Mouse (Mus musculus) brain, adult 2 months (tissue): ENCODE results near the gene Zfyve21.

Source experiments
- DNase-seq: peaks from one replicate; pipeline ENCODE4 v3.0.0; 2011; ENCODE audit warnings: low read depth, low spot score

Gene Zfyve21

GRCm38 (mm10) chr12:111842565-111843433 lies 28.8 kb downstream of the Zfyve21 start:
- peak; percentile 38 for DNase-seq

GRCm38 (mm10) chr12:111843470-111843869 lies 29.5 kb downstream of the Zfyve21 start:
- no peak for DNase-seq

GRCm38 (mm10) chr12:111845953-111846352 lies 32.0 kb downstream of the Zfyve21 start:
- no peak for DNase-seq

- no peak for DNase-seq
These were observed 32.8 kb downstream of the Zfyve21 start for GRCm38 (mm10) chr12:111846815-111847214.

- peak; percentile 72 for DNase-seq
These were observed 34.4 kb downstream of the Zfyve21 start for GRCm38 (mm10) chr12:111848300-111848798.

GRCm38 (mm10) chr12:111851235-111851634 lies 37.3 kb downstream of the Zfyve21 start:
- DNase-seq = no peak

GRCm38 (mm10) chr12:111851745-111852144 lies 37.8 kb downstream of the Zfyve21 start:
- DNase-seq = peak; percentile 40

GRCm38 (mm10) chr12:111853011-111853436 lies 39.1 kb downstream of the Zfyve21 start:
- peak; percentile 35 for DNase-seq

- DNase-seq = peak; percentile 27
These were observed 39.6 kb downstream of the Zfyve21 start for GRCm38 (mm10) chr12:111853546-111853945.

- no peak for DNase-seq
These were observed 41.5 kb downstream of the Zfyve21 start for GRCm38 (mm10) chr12:111855448-111855847.

- no peak for DNase-seq
These were observed 50.3 kb downstream of the Zfyve21 start for GRCm38 (mm10) chr12:111864206-111864824.

- no peak for DNase-seq
These were observed 55.8 kb downstream of the Zfyve21 start for GRCm38 (mm10) chr12:111869806-111870205.

- DNase-seq = no peak
These were observed 56.8 kb downstream of the Zfyve21 start for GRCm38 (mm10) chr12:111870811-111871210.

GRCm38 (mm10) chr12:111872079-111872478 lies 58.1 kb downstream of the Zfyve21 start:
- no peak for DNase-seq

- peak; percentile 45 for DNase-seq
These were observed 60.7 kb downstream of the Zfyve21 start for GRCm38 (mm10) chr12:111874601-111875140.

GRCm38 (mm10) chr12:111875499-111875898 lies 61.5 kb downstream of the Zfyve21 start:
- DNase-seq = no peak

GRCm38 (mm10) chr12:111878213-111878612 lies 64.2 kb downstream of the Zfyve21 start:
- peak; percentile 91 for DNase-seq
